Mouse (Mus musculus): ENCODE results near the gene Ryr3. TPM values are rescaled to one million over a fixed set of nuclear protein-coding genes. Genes with fewer than 3 reads are reported as not detected.
A peak's percentile ranks its signal among the peaks of the same experiment; 100 is the strongest.

The Ryr3 gene
- polyA plus RNA-seq, 1 experiment from 2014 or later = 5.5 TPM

GRCm38 (mm10) chr2:112760692-112761091 is 456.2 kb downstream of the Ryr3 start:
- Histone ChIP-seq H3K9me3 (no peaks in the 10 kb centered on the region), H3K9ac (replicated peaks) (no peak overlapping the region), H3K27ac (replicated peaks) (peak overlapping the region; percentile 53), H3K4me3 (no peak overlapping the region), H3K4me1 (peaks cover 12% of the 10 kb centered on the region; the same call in 1 of the 2 replicates), H3K4me2 (replicated peaks) (no peak overlapping the region), H3K36me3 (no peaks in the 10 kb centered on the region), H3K27me3 (no peaks in the 10 kb centered on the region)
- WGBS = 47% methylated on average over 4 of the region's 4 CpGs
- peak; percentile 55 for ATAC-seq (replicated peaks)

- Histone ChIP-seq H3K4me3 (no peak overlapping the region), H3K4me2 (replicated peaks) (no peak overlapping the region), H3K4me1 (peaks cover 12% of the 10 kb centered on the region; the same call in 1 of the 2 replicates), H3K27me3 (no peaks in the 10 kb centered on the region), H3K9me3 (no peaks in the 10 kb centered on the region), H3K36me3 (no peaks in the 10 kb centered on the region), H3K27ac (replicated peaks) (no peak overlapping the region), H3K9ac (replicated peaks) (no peak overlapping the region)
- no peak for ATAC-seq (replicated peaks)
- WGBS = 70% methylated on average over 5 of the region's 5 CpGs
Observed at GRCm38 (mm10) chr2:112759678-112760077, 457.2 kb downstream of the Ryr3 start.

- 90% methylated on average over 2 of the region's 2 CpGs for WGBS
- Histone ChIP-seq H3K4me1 (peaks cover 12% of the 10 kb centered on the region; the same call in 1 of the 2 replicates), H3K9ac (replicated peaks) (no peak overlapping the region), H3K27me3 (no peaks in the 10 kb centered on the region), H3K4me2 (replicated peaks) (no peak overlapping the region), H3K36me3 (no peaks in the 10 kb centered on the region), H3K9me3 (no peaks in the 10 kb centered on the region), H3K27ac (replicated peaks) (no peak overlapping the region), H3K4me3 (no peak overlapping the region)
- ATAC-seq (replicated peaks) = no peak
Observed at GRCm38 (mm10) chr2:112758732-112759131, 458.2 kb downstream of the Ryr3 start.

- Histone ChIP-seq H3K4me1 (no peaks in the 10 kb centered on the region), H3K27me3 (no peaks in the 10 kb centered on the region), H3K27ac (replicated peaks) (no peak overlapping the region), H3K36me3 (no peaks in the 10 kb centered on the region), H3K9me3 (no peaks in the 10 kb centered on the region), H3K4me2 (replicated peaks) (no peak overlapping the region), H3K9ac (replicated peaks) (no peak overlapping the region), H3K4me3 (no peak overlapping the region)
- 80% methylated on average over 4 of the region's 4 CpGs for WGBS
- no peak for ATAC-seq (replicated peaks)
Observed at GRCm38 (mm10) chr2:112753316-112753715, 463.6 kb downstream of the Ryr3 start.

- H3K4me3 ChIP-seq = no peak overlapping the region
- WGBS = 84% methylated on average over 5 of the region's 5 CpGs
- no peaks in the 10 kb centered on the region for H3K4me1 ChIP-seq
- H3K36me3 ChIP-seq = no peaks in the 10 kb centered on the region
- H3K4me2 ChIP-seq (replicated peaks) = no peak overlapping the region
- H3K27ac ChIP-seq (replicated peaks) = no peak overlapping the region
- no peaks in the 10 kb centered on the region for H3K9me3 ChIP-seq
- no peaks in the 10 kb centered on the region for H3K27me3 ChIP-seq
- no peak overlapping the region for H3K9ac ChIP-seq (replicated peaks)
- ATAC-seq (replicated peaks) = no peak
Observed at GRCm38 (mm10) chr2:112751416-112751815, 465.5 kb downstream of the Ryr3 start.

GRCm38 (mm10) chr2:112748532-112748931 is 468.4 kb downstream of the Ryr3 start:
- no peaks in the 10 kb centered on the region for H3K27me3 ChIP-seq
- no peaks in the 10 kb centered on the region for H3K4me1 ChIP-seq
- H3K36me3 ChIP-seq = no peaks in the 10 kb centered on the region
- WGBS = 78% methylated on average over 1 of the region's 1 CpGs
- no peak overlapping the region for H3K4me2 ChIP-seq (replicated peaks)
- H3K4me3 ChIP-seq = no peak overlapping the region
- 0 out of 2 replicates have a peak overlapping the region, but pooled peaks have one; percentile 14 for H3K27ac ChIP-seq (replicated peaks)
- no peaks in the 10 kb centered on the region for H3K9me3 ChIP-seq
- no peak; the same call in 1 of the 2 replicates for ATAC-seq (replicated peaks)
- no peak overlapping the region for H3K9ac ChIP-seq (replicated peaks)

- Histone ChIP-seq H3K27me3 (no peaks in the 10 kb centered on the region), H3K9ac (replicated peaks) (no peak overlapping the region), H3K4me2 (replicated peaks) (no peak overlapping the region), H3K27ac (replicated peaks) (no peak overlapping the region), H3K4me3 (no peak overlapping the region), H3K36me3 (no peaks in the 10 kb centered on the region), H3K4me1 (no peaks in the 10 kb centered on the region), H3K9me3 (no peaks in the 10 kb centered on the region)
- no peak for ATAC-seq (replicated peaks)
- 20% methylated on average over 2 of the region's 2 CpGs for WGBS
Observed at GRCm38 (mm10) chr2:112732942-112733341, 484.0 kb downstream of the Ryr3 start.

- H3K4me2 ChIP-seq (replicated peaks) = no peak overlapping the region
- no peaks in the 10 kb centered on the region for H3K9me3 ChIP-seq
- ATAC-seq (replicated peaks) = no peak
- no peak overlapping the region for H3K27ac ChIP-seq (replicated peaks)
- H3K4me1 ChIP-seq = no peaks in the 10 kb centered on the region
- WGBS = 45% methylated on average over 6 of the region's 6 CpGs
- H3K4me3 ChIP-seq = no peak overlapping the region
- H3K27me3 ChIP-seq = no peaks in the 10 kb centered on the region
- no peaks in the 10 kb centered on the region for H3K36me3 ChIP-seq
- no peak overlapping the region for H3K9ac ChIP-seq (replicated peaks)
Observed at GRCm38 (mm10) chr2:112727842-112728241, 489.1 kb downstream of the Ryr3 start.

- no peaks in the 10 kb centered on the region for H3K27me3 ChIP-seq
- H3K4me3 ChIP-seq = no peak overlapping the region
- H3K27ac ChIP-seq (replicated peaks) = no peak overlapping the region
- no peaks in the 10 kb centered on the region for H3K9me3 ChIP-seq
- no peak for ATAC-seq (replicated peaks)
- no peak overlapping the region for H3K4me2 ChIP-seq (replicated peaks)
- H3K4me1 ChIP-seq = no peaks in the 10 kb centered on the region; the same call in 1 of the 2 replicates
- H3K36me3 ChIP-seq = no peaks in the 10 kb centered on the region
- no peak overlapping the region for H3K9ac ChIP-seq (replicated peaks)
- 87% methylated on average over 1 of the region's 1 CpGs for WGBS
Observed at GRCm38 (mm10) chr2:112721217-112721616, 495.7 kb downstream of the Ryr3 start.

- Histone ChIP-seq H3K4me3 (no peak overlapping the region), H3K36me3 (no peaks in the 10 kb centered on the region), H3K9ac (replicated peaks) (no peak overlapping the region), H3K27me3 (no peaks in the 10 kb centered on the region), H3K4me1 (no peaks in the 10 kb centered on the region; the same call in 1 of the 2 replicates), H3K4me2 (replicated peaks) (no peak overlapping the region), H3K27ac (replicated peaks) (no peak overlapping the region), H3K9me3 (no peaks in the 10 kb centered on the region)
- peak; percentile 46; the same call in 1 of the 2 replicates for ATAC-seq (replicated peaks)
- 10% methylated on average over 3 of the region's 3 CpGs for WGBS
Observed at GRCm38 (mm10) chr2:112720715-112721114, 496.2 kb downstream of the Ryr3 start.

- H3K4me2 ChIP-seq (replicated peaks) = no peak overlapping the region
- H3K9ac ChIP-seq (replicated peaks) = no peak overlapping the region
- no peaks in the 10 kb centered on the region for H3K27me3 ChIP-seq
- no peak overlapping the region for H3K27ac ChIP-seq (replicated peaks)
- WGBS = 88% methylated on average over 4 of the region's 4 CpGs
- H3K4me3 ChIP-seq = no peak overlapping the region
- H3K36me3 ChIP-seq = no peaks in the 10 kb centered on the region
- no peaks in the 10 kb centered on the region for H3K9me3 ChIP-seq
- H3K4me1 ChIP-seq = no peaks in the 10 kb centered on the region
- no peak for ATAC-seq (replicated peaks)
Observed at GRCm38 (mm10) chr2:112714648-112715047, 502.2 kb downstream of the Ryr3 start.

- no peaks in the 10 kb centered on the region for H3K4me1 ChIP-seq
- H3K27me3 ChIP-seq = no peaks in the 10 kb centered on the region
- no peak overlapping the region for H3K9ac ChIP-seq (replicated peaks)
- ATAC-seq (replicated peaks) = no peak
- no peaks in the 10 kb centered on the region for H3K36me3 ChIP-seq
- H3K9me3 ChIP-seq = no peaks in the 10 kb centered on the region
- no peak overlapping the region for H3K4me2 ChIP-seq (replicated peaks)
- no peak overlapping the region for H3K27ac ChIP-seq (replicated peaks)
- H3K4me3 ChIP-seq = no peak overlapping the region
- WGBS = 79% methylated on average over 5 of the region's 5 CpGs
Observed at GRCm38 (mm10) chr2:112681817-112682216, 535.1 kb downstream of the Ryr3 start.

GRCm38 (mm10) chr2:112677246-112677645 is 539.6 kb downstream of the Ryr3 start:
- Histone ChIP-seq H3K9me3 (no peaks in the 10 kb centered on the region), H3K4me3 (no peak overlapping the region), H3K9ac (replicated peaks) (no peak overlapping the region), H3K27me3 (no peaks in the 10 kb centered on the region), H3K4me2 (replicated peaks) (no peak overlapping the region), H3K27ac (replicated peaks) (no peak overlapping the region), H3K36me3 (no peaks in the 10 kb centered on the region), H3K4me1 (no peaks in the 10 kb centered on the region)
- 31% methylated on average over 1 of the region's 1 CpGs for WGBS
- no peak for ATAC-seq (replicated peaks)
